Mouse (Mus musculus) adrenal gland, postnatal 36 days (tissue): ENCODE measurements around the gene Gpr21. TPM values are rescaled to one million over a fixed set of nuclear protein-coding genes. Genes with fewer than 3 reads are reported as not detected.

ENCODE experiments used
- total RNA-seq, 2 experiments: library from RNA; stranded (reverse); gene quantifications; 2 replicates each; pipeline ENCODE4 v1.2.3; 2021

The Gpr21 gene
- total RNA-seq, 2 experiments from 2014 or later, result 0.95 to 2.7 TPM

Other genes with a start within 250 kb of the Gpr21 start
- gene Olfr368, start 189.8 kb upstream of the Gpr21 start, total RNA-seq, result not detected
- 10 to 100 TPM; 36.9 to 51.0 TPM for gene Pdcl, start 157.0 kb upstream of the Gpr21 start, total RNA-seq
- gene Rc3h2, start 93.4 kb upstream of the Gpr21 start, total RNA-seq, result 10 to 100 TPM; 43.6 to 45.8 TPM
- gene Zbtb26, start 73.2 kb upstream of the Gpr21 start, total RNA-seq, result 1 to 10 TPM; 8.4 to 8.7 TPM
- 10 to 100 TPM; 14.0 to 14.1 TPM for gene Zbtb6, start 73.2 kb upstream of the Gpr21 start, total RNA-seq
- 10 to 100 TPM; 52.9 to 67.4 TPM for gene Rabgap1, start 73.1 kb upstream of the Gpr21 start, total RNA-seq
- 10 to 100 TPM; 48.2 to 68.0 TPM for gene Strbp, start 187.5 kb downstream of the Gpr21 start, total RNA-seq